Comparison of ENCODE assay signal across 14 mouse cellular contexts in genomic region chr5:43246236-43246635, GRCm38 (mm10).
"Had no signal": no experiment of that assay in that cellular context is flagged by ENCODE, and none has a peak within 500 bp of the region (broad histone marks: within the 10 kb centered on the region; RNA-seq: fewer than 3 reads in every experiment).

No protein-coding gene starts in this region.

- H3K4me3 ChIP-seq: kidney, embryonic 15.5 days; limb, embryonic 10.5 days; liver, embryonic 13.5 days; lung, embryonic 15.5 days; midbrain, embryonic 12.5 days; stomach, embryonic 15.5 days had no signal

- H3K4me1 ChIP-seq: kidney, embryonic 15.5 days; limb, embryonic 10.5 days; liver, embryonic 13.5 days; midbrain, embryonic 12.5 days; stomach, embryonic 15.5 days had no signal

- H3K27ac ChIP-seq: kidney, embryonic 15.5 days; limb, embryonic 10.5 days; liver, embryonic 13.5 days; lung, embryonic 15.5 days; midbrain, embryonic 12.5 days; stomach, embryonic 15.5 days had no signal

- DNase-seq: kidney, adult 2 months; kidney, postnatal 14 days; layer of hippocampus, adult 9-11 months; liver, embryonic 13.5 days; liver, postnatal 0 days; lung, postnatal 14 days; right cerebral cortex, postnatal 4 days; thymus, adult 2 months; thymus, postnatal 25 days had no signal
